Mouse (Mus musculus) urinary bladder, adult 18-20 months (tissue): ENCODE measurements around the gene Rrn3.
"Not testable (repeated sequence)": the region's sequence is repeated elsewhere in the genome, so short reads cannot be mapped to it uniquely, and the experiment has no call there.

ENCODE experiments used
- DNase-seq, 2 experiments: peaks; one replicate each; pipeline ENCODE4 v3.0.0; 2022; ENCODE audit warnings: low spot score in 2 of 2, mixed read lengths in 2 of 2

The Rrn3 gene

GRCm38 (mm10) chr16:13785932-13786331 is 5.4 kb downstream of the Rrn3 start:
- DNase-seq = no peak

- not testable (repeated sequence) for DNase-seq
Measured at GRCm38 (mm10) chr16:13793441-13793840, 12.9 kb downstream of the Rrn3 start.

GRCm38 (mm10) chr16:13796746-13797175 is 16.3 kb downstream of the Rrn3 start:
- DNase-seq = no peak

GRCm38 (mm10) chr16:13801231-13801630 is 20.7 kb downstream of the Rrn3 start:
- DNase-seq = no peak

GRCm38 (mm10) chr16:13804666-13805065 is 24.2 kb downstream of the Rrn3 start:
- DNase-seq = no peak

GRCm38 (mm10) chr16:13807616-13808015 is 27.1 kb downstream of the Rrn3 start:
- no peak for DNase-seq

GRCm38 (mm10) chr16:13808410-13808809 is 27.9 kb downstream of the Rrn3 start:
- DNase-seq = no peak

GRCm38 (mm10) chr16:13812152-13812551 is 31.6 kb downstream of the Rrn3 start:
- no peak for DNase-seq

- no peak for DNase-seq
Measured at GRCm38 (mm10) chr16:13813200-13813599, 32.7 kb downstream of the Rrn3 start.

- DNase-seq = peak; percentile 91 to 96
Measured at GRCm38 (mm10) chr16:13818560-13819393, 38.3 kb downstream of the Rrn3 start, which contains the start of gene Ntan1. Ntan1 (plus strand) TSS chr16:13818845.

GRCm38 (mm10) chr16:13819394-13819743 is 38.9 kb downstream of the Rrn3 start:
- no peak for DNase-seq

- no peak for DNase-seq
Measured at GRCm38 (mm10) chr16:13819806-13820500, 39.4 kb downstream of the Rrn3 start.

- DNase-seq = no peak
Measured at GRCm38 (mm10) chr16:13820771-13821170, 40.3 kb downstream of the Rrn3 start.

GRCm38 (mm10) chr16:13825781-13826490 is 45.4 kb downstream of the Rrn3 start:
- no peak for DNase-seq

GRCm38 (mm10) chr16:13826511-13826910 is 46.0 kb downstream of the Rrn3 start:
- DNase-seq = no peak

GRCm38 (mm10) chr16:13830444-13830843 is 49.9 kb downstream of the Rrn3 start:
- DNase-seq = no peak

- no peak for DNase-seq
Measured at GRCm38 (mm10) chr16:13831606-13832005, 51.1 kb downstream of the Rrn3 start.

- no peak for DNase-seq
Measured at GRCm38 (mm10) chr16:13834382-13834781, 53.9 kb downstream of the Rrn3 start.

GRCm38 (mm10) chr16:13840056-13840455 is 59.5 kb downstream of the Rrn3 start:
- no peak for DNase-seq

GRCm38 (mm10) chr16:13840956-13841355 is 60.4 kb downstream of the Rrn3 start:
- DNase-seq = no peak

- DNase-seq = no peak
Measured at GRCm38 (mm10) chr16:13845031-13845430, 64.5 kb downstream of the Rrn3 start.

GRCm38 (mm10) chr16:13846675-13847074 is 66.2 kb downstream of the Rrn3 start:
- no peak for DNase-seq
